Mouse (Mus musculus): ENCODE data around the gene Zbed6.
A peak's percentile ranks its signal among the peaks of the same experiment; 100 is the strongest.
"Not testable (repeated sequence)": the region's sequence is repeated elsewhere in the genome, so short reads cannot be mapped to it uniquely, and the experiment has no call there.

The Zbed6 gene

DNA sequence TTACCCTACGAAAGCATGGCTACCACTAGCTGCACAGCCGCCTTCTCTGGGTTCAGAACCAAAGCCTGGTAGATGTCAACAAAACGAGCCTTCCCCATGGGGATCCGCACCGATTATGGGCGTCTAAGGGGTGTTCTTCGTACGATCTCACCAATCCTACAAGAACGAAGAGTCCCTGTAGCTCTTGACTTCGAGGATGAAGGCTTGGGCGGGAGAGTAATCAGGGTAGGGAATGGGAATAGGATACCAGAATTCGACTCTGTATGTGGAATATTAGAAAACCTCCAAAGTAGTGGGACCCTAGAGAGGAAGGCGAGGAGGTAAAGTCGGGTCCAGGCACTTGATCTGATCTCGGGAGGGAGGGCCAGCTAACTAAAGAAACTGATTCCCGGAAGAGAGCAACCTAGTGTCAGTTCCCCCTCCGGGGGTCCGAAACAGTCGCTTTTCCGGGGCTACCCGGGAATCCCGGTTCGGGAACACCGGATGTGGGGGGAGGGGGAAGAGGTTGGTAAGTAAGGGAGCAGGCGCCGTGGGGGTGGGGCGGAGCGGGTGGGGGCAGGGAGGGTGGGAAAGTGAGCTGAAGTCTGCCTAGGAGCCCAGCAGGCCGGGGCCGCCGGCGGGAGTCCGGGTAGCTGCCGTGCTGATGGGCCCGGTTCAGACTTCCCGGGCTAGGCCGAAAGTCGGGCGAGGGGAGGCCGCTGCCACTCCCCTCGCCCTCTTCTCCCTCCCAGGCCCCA is at the start of gene Zbed6:
Gene Zbed6, minus strand, starts transcription at position 420 of the 737 bp plus-strand sequence.
- peak; percentile 82 for DNase-seq

DNA sequence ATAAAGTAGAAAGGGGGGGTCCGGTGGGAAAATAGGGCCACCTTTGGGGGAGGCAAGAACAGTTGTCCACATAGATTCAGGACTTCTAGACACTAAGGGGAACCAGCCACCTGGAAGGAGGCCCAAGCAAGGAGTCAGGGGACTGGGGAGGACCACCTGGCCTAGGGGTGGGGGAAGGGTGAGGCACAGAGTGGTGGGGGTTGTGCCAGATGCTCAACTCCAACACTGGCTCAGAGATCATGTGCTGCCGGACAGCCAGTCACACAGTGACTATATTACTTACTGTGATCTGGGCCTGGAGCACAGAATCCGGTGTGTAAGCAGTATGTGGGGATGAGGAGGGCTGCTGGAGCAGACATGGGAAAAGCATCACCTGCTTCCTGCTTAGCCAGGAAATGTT is 48.6 kb upstream of the Zbed6 start:
- DNase-seq: no peak

DNA sequence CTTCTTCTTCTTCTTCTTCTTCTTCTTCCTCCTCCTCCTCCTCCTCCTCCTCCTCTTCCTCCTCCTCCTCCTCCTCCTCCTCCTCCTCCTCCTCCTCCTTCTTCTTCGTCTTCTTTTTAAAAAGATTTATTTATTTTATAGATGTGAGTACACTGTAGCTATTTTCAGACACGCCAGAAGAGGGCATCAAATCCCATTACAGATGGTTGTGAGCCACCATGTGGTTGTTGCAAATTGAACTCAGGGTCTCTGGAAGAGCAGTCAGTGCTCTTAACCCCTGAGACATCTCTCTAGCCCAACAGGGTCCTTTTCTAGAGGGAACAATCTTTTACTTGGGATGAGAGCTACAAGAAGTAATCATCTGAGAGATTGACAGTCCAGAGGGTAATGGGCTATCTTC is 41.1 kb upstream of the Zbed6 start:
- DNase-seq: peak; percentile 35

DNA sequence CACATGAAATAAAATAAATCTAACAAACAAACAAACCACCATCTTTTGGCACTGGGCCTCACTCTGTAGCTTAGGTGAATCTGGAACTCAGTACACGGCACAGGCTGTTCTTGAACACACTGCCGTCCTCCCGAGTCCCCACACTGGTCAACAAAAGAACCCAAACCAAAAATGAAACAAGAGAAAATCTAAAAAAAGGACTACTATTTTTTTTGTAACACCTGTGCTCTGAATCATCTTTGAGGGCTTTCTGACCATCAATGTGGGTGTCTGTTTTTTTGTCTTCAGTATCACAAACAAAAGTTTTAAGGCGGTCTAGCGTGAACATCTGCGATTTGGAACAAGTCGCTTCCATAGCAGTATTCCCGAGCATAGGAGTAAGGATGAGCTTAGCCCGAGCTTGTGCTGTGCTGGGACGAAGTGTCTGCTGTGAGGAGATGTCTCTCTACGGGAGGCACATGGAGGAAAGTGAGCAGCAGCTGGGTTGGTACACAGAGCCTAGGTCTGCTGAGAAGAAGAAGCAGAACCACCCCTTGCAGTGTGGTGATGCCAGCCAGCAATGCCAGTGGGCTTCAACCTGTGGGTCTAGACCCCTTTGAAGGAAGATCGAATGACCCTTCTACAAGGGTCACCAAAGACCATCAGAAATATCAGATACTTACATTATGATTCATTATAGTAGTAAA is 37.4 kb upstream of the Zbed6 start:
- no peak for DNase-seq

DNA sequence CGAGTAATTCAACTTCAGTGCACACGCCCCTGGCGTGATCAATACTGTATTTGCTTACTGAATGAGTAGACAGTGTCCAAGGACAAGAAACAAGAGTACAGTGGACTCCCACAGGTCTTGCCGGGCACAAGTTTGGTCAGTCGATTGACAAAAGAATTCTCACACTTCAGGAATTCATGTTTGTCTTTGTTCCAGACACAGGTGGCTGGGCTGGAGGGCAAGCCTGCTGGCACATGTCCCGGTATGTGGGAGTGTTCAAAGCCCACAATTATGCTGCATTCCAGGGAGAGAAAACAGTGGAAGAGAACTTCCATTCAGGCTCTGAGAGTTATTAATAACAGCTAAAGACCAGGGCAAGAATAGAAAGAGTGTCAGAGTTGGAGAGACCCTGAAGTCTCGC is 35.2 kb upstream of the Zbed6 start:
- peak; percentile 82 for DNase-seq

DNA sequence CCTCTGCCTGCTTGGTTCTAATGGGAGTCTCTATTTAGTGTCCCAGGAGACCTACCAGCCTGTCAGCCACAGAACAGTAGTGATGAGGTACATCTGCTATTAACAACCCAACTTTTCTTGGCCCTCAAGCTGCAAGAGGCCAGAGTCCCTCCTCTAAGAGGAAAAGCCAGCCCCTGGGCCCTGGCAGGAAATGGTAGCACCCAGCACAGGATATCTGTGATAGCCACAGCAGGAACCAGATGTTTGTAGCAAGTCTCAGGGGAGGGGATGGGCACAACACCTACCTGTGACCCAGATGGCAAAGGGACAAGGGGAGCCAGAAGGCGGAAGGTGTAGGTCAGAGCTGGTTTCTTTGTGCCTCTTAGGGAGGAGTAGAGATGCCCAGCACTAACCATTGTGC is 34.2 kb upstream of the Zbed6 start:
- no peak for DNase-seq

DNA sequence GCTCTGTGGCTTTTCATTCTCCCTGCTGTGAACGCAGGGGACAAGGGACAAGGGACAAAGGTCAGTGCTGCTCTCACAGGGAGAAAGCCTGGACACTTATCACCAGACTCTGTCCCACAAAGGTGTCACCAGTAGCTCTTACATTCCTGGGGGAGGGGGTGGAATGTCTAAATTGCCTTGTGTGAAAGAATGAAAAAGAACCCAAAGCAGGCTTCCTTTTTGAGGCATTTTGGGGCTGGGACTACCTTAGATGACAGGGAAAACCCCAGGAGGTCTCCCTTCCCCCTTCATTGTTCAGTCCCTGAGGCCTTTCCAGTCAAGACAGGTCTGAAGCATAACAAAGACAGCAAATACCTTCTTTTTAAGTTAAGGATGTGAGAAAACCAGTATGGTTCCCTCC is 33.6 kb upstream of the Zbed6 start:
- no peak for DNase-seq

DNA sequence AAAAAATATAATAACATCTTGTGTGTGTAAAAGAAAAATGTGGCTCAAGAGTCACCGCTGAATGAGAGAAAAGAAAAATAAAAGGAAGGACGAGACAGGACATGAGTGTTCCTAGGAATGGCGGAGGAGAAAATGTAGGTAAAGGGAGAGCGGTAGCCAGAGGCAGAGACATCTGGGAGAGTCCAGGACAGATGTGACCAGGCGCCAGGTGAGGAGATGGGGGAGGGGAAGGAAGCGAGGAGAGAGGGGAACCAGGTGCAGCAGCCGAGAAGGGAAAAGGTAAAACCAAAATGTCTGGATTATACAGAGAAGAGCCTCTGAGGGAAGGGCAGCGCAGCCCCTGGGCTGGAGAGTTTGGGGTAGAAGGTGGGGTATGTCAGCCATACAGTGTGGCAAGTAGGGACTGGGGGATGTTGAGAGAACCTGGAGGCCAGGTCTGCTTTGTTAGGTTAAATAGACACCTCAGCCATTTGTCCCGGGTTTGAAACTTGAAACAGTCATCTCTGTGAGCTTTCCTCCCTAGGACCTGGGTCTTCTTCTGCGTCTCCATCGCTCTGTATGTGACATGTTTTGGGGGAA is 32.9 kb upstream of the Zbed6 start:
- DNase-seq: no peak

DNA sequence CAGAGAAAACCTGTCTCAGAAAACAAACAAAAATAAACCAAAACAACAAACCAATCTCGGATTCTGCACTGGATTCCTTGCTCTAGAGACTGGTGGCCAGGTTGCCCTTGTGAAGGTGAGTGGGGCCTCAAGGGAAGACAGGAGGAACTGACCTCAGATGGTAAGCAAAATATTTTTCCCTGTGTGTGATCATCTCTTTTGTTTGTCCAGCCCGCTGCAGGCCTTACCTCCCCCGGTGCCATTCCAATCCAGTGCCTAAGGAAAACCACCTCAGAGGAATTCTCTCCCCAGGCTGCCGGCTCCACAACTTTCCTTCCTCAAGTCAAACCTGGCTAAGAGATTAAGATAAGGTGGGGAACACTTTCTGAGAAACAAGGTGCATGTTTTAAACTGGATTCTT is 31.5 kb upstream of the Zbed6 start:
- DNase-seq: no peak

DNA sequence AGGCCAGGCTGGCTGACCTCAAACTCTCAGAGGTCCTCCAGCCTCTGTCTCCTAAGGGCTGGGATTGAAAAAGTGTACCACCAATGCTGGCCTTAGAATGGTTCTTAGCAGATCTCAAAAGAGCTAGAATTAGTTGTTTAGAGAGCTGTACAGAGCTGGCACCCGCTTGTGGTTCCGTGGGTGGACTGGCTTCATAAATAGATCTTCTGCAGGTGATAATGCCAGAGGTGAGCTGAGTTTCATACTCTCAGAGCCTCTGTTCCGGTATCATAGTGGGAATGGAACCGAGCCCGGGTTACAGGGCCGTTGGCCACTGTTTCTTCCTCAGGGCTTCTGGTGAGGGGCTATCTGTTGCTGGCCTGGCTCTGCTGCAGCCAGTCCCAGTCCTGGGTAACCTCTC is 30.4 kb upstream of the Zbed6 start:
- DNase-seq: no peak

DNA sequence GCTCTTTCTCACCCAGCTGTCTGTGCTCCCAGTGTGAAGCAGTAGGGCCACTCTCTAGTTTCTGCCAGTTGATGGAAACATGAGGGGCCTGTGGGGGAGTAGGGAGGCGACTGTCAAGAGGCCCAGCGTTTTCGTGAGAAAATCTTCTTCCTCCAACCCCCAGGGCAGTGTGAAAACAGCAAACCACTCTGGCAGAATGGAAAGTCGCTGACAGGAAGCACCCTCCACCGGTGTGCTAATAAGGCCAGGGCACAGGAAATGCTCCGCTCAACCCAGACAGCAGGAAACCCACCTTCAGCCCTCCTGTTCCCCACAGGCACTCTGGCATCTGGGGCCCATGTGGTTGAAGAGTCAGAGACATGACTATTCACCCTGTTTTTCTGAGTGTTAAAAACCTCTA is 29.2 kb upstream of the Zbed6 start, which contains the start of gene Lax1:
Gene Lax1, minus strand, starts transcription at position 212 of the 400 bp plus-strand sequence.
- DNase-seq: no peak

DNA sequence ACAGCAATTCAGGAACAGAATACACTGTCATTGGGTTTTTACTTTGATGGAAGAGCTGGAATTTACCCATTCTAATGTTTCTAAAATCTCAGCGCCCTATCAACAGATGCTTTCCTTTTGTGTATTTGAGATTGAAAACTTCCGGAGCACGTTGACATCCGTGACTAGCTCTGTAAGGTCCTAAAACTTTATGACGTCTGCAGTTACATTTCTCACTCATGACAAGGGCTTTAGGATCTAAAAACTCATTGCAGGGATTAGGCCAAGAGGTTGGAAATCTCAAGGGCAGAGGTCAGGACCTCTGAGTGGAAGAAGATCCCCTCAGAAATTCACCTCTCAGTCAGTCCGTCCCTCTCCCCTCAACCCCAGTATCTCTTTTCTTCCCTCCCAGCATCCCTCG is 27.6 kb upstream of the Zbed6 start:
- DNase-seq: no peak

DNA sequence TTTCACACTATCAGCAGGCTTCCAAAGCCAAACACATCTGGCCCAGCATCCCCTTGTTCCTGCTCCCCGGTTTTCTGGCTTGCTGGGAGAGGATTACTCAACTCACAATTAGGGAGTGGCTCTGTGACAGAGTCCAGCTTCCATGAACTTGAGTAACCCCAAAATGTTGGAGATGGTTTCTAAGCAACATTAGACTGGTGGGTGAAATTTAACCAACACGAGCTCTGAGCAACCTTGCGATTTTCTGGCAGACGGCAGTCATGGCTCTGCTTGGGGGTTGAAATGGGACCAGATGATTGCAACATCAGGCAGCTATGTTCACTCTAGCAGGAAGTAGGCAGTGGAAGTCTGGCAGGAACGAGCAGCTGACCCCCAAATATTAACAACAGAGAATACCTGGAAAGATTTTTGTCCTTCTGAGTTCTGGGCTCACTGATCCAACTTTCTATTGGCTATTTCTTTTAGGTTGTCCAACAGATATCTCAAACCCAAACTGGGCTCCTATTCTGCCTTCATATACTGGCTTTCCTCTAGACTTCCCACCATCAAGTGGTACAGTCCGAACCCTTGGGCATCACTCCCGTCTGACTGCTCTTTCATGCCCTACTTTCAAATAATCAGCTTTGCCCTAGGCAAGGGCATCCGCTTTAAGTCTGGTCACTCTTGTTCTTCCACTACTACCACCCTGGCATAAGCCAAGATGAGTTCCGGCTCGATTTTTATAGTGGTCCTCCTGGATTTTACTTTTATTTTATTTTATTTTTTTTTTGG is 25.2 kb upstream of the Zbed6 start:
- DNase-seq: peak; percentile 61

DNA sequence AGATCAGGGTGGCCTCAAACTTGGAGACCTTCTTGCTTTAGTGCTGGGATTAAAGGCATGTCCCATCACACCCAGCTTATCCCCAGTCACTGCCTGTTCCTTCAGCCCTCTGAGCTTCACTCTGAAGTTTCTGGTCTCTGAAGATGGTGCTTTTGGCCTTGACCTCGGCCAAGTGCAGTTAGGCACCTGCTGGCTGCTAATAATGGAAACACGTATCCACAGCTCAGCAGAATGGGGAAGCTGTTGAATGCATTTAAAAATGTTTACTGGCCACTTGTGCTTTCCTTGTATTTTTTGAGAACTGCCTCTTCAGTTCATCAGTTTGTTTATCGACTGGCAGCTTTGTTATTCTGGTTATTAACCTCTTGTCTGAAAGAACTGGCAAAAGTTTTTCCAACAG is 11.1 kb upstream of the Zbed6 start:
- DNase-seq: no peak

DNA sequence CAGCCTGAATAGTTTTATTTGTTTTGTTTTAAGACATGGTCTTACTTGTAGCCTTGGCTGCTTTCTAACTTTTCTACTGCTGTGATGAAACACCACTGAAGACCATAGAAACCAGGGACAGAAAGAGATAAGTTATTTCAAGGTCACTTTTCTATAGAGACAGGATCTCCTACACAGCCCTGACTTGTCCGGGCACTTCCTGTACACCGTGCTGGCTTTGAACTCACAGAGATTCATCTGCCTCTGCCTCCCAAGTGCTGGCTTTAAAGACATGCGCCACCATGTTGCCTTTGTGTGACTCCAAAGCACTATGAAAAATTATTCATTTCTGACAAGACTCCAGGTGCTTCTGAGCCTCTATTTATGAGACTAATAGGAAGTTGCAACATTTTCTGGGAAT is 10.6 kb upstream of the Zbed6 start:
- DNase-seq: no peak

DNA sequence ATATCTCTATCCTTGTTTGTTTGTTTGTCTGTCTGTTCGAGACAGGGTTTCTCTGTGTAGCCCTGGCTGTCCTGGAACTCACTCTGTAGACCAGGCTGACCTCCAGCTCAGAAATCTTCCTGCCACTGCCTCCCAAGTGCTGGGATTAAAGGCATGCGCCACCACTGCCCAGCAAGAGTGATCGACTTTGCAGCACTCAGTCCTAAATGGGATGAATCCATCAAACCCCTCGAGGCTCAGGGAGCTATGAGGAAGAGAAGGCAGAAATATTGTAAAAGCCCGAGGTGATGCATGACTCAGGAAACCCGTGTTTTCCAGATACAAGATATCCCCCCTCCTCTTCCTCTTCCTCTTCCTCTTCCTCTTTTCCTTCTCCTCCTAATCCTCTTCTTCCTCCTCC is 10.1 kb upstream of the Zbed6 start:
- no peak for DNase-seq

DNA sequence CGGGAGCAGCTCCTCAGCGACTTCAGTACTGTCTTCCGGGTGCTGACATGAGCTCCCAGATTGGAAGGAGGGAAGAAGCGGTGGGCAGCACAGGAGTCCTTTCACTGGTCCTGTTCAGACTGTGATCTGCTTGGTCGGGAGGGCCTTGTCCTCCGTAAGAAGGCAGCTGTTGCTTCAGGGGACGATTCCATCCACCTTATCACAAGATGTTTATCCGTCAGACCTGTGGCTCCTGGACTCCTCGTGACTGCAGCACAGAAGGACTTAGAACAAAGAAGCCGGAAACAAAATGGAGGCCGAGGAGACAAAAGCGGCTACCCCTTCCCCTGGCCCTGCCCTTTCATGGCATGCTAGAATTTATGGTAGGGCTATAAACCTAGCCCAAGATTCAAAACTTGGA is 9.5 kb upstream of the Zbed6 start:
- no peak for DNase-seq

DNA sequence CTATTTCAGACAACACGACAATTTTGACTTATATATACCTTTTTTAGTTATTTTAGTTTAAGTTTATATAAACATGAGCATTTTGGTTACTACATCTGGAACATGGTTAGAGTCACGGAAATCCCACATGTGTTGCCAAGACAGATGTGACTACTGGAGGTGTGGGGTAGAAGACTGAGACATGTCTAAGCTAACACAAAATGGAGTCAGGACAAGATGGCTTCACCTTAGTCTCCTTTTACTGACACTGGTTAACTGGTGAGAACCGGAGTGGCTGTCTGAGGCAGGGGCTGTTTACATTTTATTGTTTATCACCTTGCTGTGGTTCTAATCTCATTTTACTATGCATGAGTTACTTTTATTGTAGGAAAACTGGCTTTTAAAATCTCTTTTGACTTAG is 7.9 kb upstream of the Zbed6 start:
- no peak for DNase-seq

DNA sequence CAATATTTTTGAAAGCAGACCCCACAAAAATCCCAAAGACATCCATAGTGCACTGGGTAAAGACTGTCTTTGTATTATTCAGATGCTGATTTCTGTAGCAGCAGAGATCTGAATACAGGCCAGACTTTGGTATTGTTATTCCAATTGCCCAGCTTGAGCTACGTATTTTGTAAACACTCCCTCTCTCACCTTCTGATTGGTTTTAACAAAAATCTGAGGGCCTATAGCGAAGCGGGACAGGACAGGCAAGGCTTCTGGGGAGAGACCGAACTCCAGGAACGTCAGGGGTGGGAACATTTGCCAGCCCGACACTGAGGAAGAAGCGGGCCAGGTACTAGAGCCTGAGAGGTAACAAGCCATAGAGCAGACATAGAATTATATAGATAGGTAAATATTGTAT is 7.0 kb upstream of the Zbed6 start:
- no peak for DNase-seq

DNA sequence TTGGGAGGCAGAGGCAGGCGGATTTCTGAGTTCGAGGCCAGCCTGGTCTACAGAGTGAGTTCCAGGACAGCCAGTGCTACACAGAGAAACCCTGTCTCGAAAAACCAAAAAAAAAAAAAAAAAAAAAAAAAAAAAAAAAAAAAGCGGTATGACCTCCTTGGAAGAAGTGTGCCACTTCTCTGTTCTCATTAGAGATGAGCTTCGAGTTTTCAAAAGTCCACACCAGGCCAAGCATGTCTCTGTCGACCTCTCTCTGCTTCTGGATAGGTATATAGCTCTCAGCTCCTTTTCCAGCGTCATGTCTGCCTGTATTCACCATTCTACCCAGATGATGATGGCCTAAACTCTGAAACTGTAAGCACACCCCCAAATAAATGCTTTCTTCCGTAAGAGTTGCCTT is 5.0 kb upstream of the Zbed6 start:
- not testable (repeated sequence) for DNase-seq

DNA sequence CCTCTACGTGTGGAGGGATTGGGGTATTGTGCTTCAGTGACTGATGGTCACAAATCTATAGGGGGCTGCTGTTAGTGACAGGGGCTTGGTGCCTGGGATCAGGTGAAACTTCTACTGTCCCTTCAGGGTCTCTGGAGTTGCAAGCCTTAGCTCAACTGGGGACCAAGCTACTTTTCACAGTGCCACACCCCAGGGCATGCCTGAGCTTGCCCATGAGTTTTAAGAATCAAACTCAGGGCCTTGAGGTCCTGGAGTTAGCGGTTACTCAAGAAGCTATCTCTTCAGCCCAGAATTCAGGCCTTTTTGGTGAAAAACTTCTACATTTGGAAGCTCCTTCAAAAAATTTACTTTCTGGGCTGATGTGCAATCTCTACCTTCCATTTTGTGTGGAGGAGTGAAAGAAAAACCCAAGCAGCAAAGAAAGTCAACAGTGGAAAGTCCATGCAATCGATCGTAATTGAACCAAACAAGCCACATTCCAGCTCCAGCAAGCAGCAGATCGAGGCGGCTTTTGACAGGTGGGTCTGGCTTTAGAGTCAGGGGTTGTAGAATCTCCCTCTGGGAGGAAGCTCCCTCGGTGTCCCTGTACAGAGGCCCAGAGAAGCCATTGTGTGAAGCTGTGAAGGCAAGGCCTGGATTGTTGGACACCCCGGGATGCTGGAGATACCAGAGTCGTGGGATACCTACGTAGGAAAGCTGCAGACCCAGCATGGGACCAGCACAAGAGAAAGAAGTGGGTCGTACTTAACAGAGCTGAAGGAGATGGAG is 3.7 kb upstream of the Zbed6 start:
- DNase-seq: no peak

DNA sequence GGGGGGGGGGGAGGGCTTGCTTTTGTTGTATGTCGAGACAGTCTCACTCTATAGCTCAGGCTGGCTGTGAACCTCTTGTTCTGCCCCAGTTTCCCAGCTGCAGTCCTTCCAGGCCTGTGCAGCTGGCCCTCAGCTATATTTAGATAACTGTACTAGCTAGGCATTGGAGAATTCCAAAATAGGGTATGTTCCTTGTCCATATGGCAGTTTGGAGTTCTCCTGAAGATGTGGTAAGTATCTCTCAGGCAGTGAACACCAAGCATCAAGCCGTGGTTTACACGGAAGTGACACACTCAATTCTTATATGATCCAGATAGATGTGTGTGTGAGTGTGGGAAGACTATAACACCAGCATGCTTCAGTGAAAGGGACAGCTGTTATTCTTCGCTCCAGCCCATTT is 2.7 kb upstream of the Zbed6 start:
- no peak for DNase-seq

DNA sequence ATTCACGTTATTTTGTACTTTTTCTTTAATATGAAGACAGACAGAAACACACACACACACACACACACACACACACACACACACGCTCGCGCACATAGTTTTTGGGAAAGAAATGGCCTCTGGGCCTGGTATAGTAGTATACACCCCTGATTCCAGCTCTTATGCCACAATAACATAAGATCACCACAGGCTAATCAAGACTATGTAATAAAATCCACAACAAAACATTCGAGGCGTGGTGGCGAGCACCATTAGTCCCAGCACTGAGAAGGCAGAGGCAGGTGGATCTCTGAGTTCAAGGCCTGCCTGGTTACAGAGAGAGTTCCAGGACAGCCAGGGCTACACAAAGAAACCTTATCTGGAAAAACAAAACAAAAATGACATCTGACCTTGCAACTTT is 2.3 kb upstream of the Zbed6 start:
- DNase-seq: no peak

Data from lung, postnatal 14 days (tissue).